Mouse (Mus musculus): ENCODE measurements around the gene Satb2. TPM values are rescaled to one million over a fixed set of nuclear protein-coding genes. Genes with fewer than 3 reads are reported as not detected.

Satb2 gene
- total and polyA plus RNA-seq, 3 experiments, result not detected

DNA sequence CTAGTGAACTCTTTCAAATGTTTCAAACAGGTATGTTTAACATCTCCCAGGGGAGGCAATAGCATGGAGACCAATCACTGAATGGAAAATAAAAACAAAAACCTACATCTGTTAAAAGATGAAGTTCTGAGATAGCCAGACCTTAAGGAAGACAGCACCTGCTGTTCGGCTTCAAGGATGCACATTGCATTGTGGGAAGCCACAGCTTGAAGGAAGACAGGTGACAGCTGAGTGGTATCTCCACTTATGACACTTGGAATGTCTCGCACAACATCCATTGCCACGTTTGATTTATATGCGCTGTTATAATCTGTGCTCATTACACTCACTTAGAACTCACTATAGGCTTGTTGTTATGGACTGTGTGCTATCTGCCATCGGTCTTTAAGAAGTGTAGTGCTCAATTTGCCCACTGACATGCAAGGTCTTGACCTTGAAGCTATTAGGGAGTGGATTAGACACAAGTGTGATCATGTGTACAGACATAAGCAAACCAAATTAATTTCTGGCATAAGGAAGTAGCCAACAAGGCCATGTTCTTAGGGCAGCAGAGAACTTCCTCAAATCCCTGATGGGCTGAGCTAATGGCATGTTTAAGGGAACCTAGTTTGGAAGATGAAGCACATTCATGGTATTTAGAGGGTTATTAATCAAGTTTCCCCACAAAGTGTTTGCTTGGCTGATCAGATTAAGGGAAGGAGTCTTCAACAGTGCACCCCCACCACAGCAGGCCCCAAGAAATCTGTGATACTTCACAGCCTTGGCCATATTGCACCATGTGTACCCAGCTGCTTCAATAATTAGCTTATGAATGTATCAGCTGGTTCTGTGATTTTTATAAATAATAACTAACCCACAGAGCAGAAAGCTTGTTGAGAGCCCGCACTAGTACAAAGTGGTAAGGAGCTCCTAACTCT, 144.2 kb downstream of the Satb2 start:
- Histone ChIP-seq H3K79me2 (ENCODE audit: control insufficient read depth, insufficient read depth, low read length, poor library complexity) (no peaks in the 10 kb centered on the region), H3K36me3 (ENCODE audit: control insufficient read depth in 1 of 2, insufficient read depth in 2 of 2, low read length in 2 of 2) (no peaks in the 10 kb centered on the region), H3K27me3 (ENCODE audit: control insufficient read depth in 1 of 2, insufficient read depth in 2 of 2, low read length in 2 of 2) (no peaks in the 10 kb centered on the region), H3K4me3 (ENCODE audit: control insufficient read depth in 1 of 2, insufficient read depth in 1 of 2, low read depth in 2 of 2, low read length in 2 of 2) (no peak overlapping the region), H3K9me3 (replicated peaks; ENCODE audit: insufficient read depth, low read length) (no peaks in the 10 kb centered on the region), H3K27ac (ENCODE audit: control insufficient read depth, low read depth, low read length) (no peak overlapping the region), H3K9ac (ENCODE audit: control insufficient read depth, low read depth, low read length, poor library complexity, severe bottlenecking) (no peak overlapping the region), H3K4me1 (ENCODE audit: control insufficient read depth in 1 of 2, insufficient read depth in 2 of 2, low read length in 2 of 2) (no peaks in the 10 kb centered on the region)
- no peak for DNase-seq (ENCODE audit: low read depth, low spot score)
- TF ChIP-seq RCOR1 (IDR thresholded peaks at IDR 0.05; ENCODE audit: low read depth, low read length), result no peak
- no peak for TF ChIP-seq GABPA (IDR thresholded peaks at IDR 0.05; ENCODE audit: low read depth, low read length)
- TF ChIP-seq GATA1 (IDR thresholded peaks at IDR 0.05; ENCODE audit: low read depth, low read length), result no peak
- TF ChIP-seq CHD2 (IDR thresholded peaks at IDR 0.05; ENCODE audit: low read length), result no peak
- TF ChIP-seq POLR2AphosphoS2 (IDR thresholded peaks at IDR 0.05; ENCODE audit: low read length), result no peak
- no peak for TF ChIP-seq HCFC1 (IDR thresholded peaks at IDR 0.05; ENCODE audit: low read depth, low read length)
- TF ChIP-seq ZC3H11A (IDR thresholded peaks at IDR 0.05; ENCODE audit: low read depth, low read length), result no peak
- TF ChIP-seq CHD1 (IDR thresholded peaks at IDR 0.05; ENCODE audit: low read depth, low read length), result no peak
- no peak for TF ChIP-seq E2F4 (IDR thresholded peaks at IDR 0.05; ENCODE audit: borderline replicate concordance, low read depth, low read length)
- TF ChIP-seq SMC3 (IDR thresholded peaks at IDR 0.05; ENCODE audit: low read depth, low read length), result no peak
- no peak for TF ChIP-seq TAL1 (IDR thresholded peaks at IDR 0.05; ENCODE audit: low read length)
- TF ChIP-seq NELFE (IDR thresholded peaks at IDR 0.05; ENCODE audit: low read depth, low read length), result no peak
- no peak for TF ChIP-seq MXI1 (IDR thresholded peaks at IDR 0.05; ENCODE audit: low read depth, low read length)
- TF ChIP-seq ZMIZ1 (IDR thresholded peaks at IDR 0.05; ENCODE audit: low read depth, low read length), result no peak
- no peak for TF ChIP-seq MYC (IDR thresholded peaks at IDR 0.05; ENCODE audit: low read depth, low read length)

DNA sequence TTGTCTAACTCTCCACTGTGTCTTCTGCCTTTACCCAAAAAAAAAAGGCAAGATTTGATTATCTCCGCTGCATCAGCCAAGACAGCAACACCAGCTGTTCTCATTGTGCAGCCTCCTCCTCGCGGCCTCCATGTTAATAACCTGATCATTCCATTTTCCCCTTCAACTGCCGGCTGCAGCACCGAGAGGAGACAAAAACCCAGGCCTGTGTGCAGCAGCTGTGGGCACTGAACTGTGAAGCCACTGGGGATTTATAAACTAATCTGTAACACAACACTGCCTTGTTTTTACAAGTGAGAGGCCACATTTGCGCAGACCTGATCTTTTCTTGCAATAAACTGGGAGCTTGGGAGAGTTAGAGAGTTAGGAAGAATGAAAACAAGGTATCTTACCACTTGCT, 145.1 kb downstream of the Satb2 start:
- no peak for TF ChIP-seq MAX (IDR thresholded peaks at IDR 0.05; ENCODE audit: low read length)
- TF ChIP-seq ETS1 (IDR thresholded peaks at IDR 0.05; ENCODE audit: low read depth, low read length), result no peak
- TF ChIP-seq CHD1 (IDR thresholded peaks at IDR 0.05; ENCODE audit: low read depth, low read length), result no peak
- no peak for TF ChIP-seq MXI1 (IDR thresholded peaks at IDR 0.05; ENCODE audit: low read depth, low read length)
- TF ChIP-seq RCOR1 (IDR thresholded peaks at IDR 0.05; ENCODE audit: low read depth, low read length), result no peak
- no peak overlapping the region for H3K27ac ChIP-seq (ENCODE audit: control insufficient read depth, low read depth, low read length)
- no peaks in the 10 kb centered on the region for H3K27me3 ChIP-seq (ENCODE audit: control insufficient read depth in 1 of 2, insufficient read depth in 2 of 2, low read length in 2 of 2)
- H3K9ac ChIP-seq (ENCODE audit: control insufficient read depth, low read depth, low read length, poor library complexity, severe bottlenecking), result no peak overlapping the region
- no peak for DNase-seq (ENCODE audit: low read depth, low spot score)
- H3K36me3 ChIP-seq (ENCODE audit: control insufficient read depth in 1 of 2, insufficient read depth in 2 of 2, low read length in 2 of 2), result no peaks in the 10 kb centered on the region
- no peaks in the 10 kb centered on the region for H3K9me3 ChIP-seq (replicated peaks; ENCODE audit: insufficient read depth, low read length)
- H3K4me1 ChIP-seq (ENCODE audit: control insufficient read depth in 1 of 2, insufficient read depth in 2 of 2, low read length in 2 of 2), result no peaks in the 10 kb centered on the region
- H3K79me2 ChIP-seq (ENCODE audit: control insufficient read depth, insufficient read depth, low read length, poor library complexity), result no peaks in the 10 kb centered on the region
- no peak overlapping the region for H3K4me3 ChIP-seq (ENCODE audit: control insufficient read depth in 1 of 2, insufficient read depth in 1 of 2, low read depth in 2 of 2, low read length in 2 of 2)

All from MEL (cell line).